Mouse (Mus musculus) intestine, embryonic 14.5 days (tissue): ENCODE measurements around the gene Kri1. TPM values are rescaled to one million over a fixed set of nuclear protein-coding genes. Genes with fewer than 3 reads are reported as not detected.
"Not testable (repeated sequence)": the region's sequence is repeated elsewhere in the genome, so short reads cannot be mapped to it uniquely, and the experiment has no call there.

Experiments used
- ATAC-seq: fragments of 200-750 bp; cut with Nextera tagmentation; replicated peaks from 2 replicates; pipeline ENCODE4 v1.8.0; 2017; ENCODE audit warnings: low read depth, moderate number of reproducible peaks, moderate TSS enrichment, moderate library complexity; ENCODE audit not compliant: low FRiP score, low TSS enrichment
- DNase-seq: peaks from one replicate; pipeline ENCODE4 v3.0.0-alpha.2; 2018; ENCODE audit warnings: low spot score
- H3K27ac ChIP-seq: fragments of 300-500 bp; sonication (generic); 2 replicates; pipeline ENCODE4 v1.5.1; 2014; ENCODE audit warnings: low read depth, mild to moderate bottlenecking, control low read depth
- H3K27me3 ChIP-seq: fragments of 300-500 bp; sonication (generic); replicated peaks from 2 replicates; pipeline ENCODE4 v1.6.1; 2014; ENCODE audit warnings: low read length, control low read depth; ENCODE audit not compliant: control insufficient read depth, insufficient read depth
- H3K36me3 ChIP-seq: fragments of 300-500 bp; sonication (generic); 2 replicates; pipeline ENCODE4 v1.6.1; 2014; ENCODE audit warnings: low read length, control low read depth; ENCODE audit not compliant: control insufficient read depth, insufficient read depth
- H3K4me1 ChIP-seq: fragments of 300-500 bp; sonication (generic); replicated peaks from 2 replicates; pipeline ENCODE4 v1.6.1; 2014; ENCODE audit warnings: low read length, control low read depth, mixed read lengths; ENCODE audit not compliant: control insufficient read depth, insufficient read depth
- H3K4me2 ChIP-seq: fragments of 300-500 bp; sonication (generic); 2 replicates; pipeline ENCODE4 v1.6.1; 2014; ENCODE audit warnings: low read length
- H3K4me3 ChIP-seq: fragments of 300-500 bp; sonication (generic); 2 replicates; pipeline ENCODE4 v1.5.1; 2014; ENCODE audit warnings: low read depth, low read length, control low read depth, mixed read lengths
- H3K9ac ChIP-seq: fragments of 300-500 bp; sonication (generic); 2 replicates; pipeline ENCODE4 v1.6.1; 2014; ENCODE audit warnings: mild to moderate bottlenecking, low read length
- H3K9me3 ChIP-seq: fragments of 300-500 bp; sonication (generic); 2 replicates; pipeline ENCODE4 v1.6.1; 2016; ENCODE audit warnings: low read length, control low read depth; ENCODE audit not compliant: control insufficient read depth
- WGBS: fragments of 180-500 bp; shearing (Covaris S2); extraction: QIAGEN DNeasy Blood & Tissue Kit; methylation state at CpG from one replicate; pipeline ENCODE4 v1.1.7; 2014; 5-methylcytosine and 5-hydroxymethylcytosine counted together
- polyA plus RNA-seq: library from polyadenylated mRNA; unstranded; fragments of >200 nt; fragmentation: Nextera tagmentation; extraction: Ambion mirVana; gene quantifications from 2 replicates; pipeline ENCODE4 v1.2.1, GENCODE M21; 2014

Gene Kri1
- polyA plus RNA-seq, 1 experiment from 2014 or later = 12.8 TPM

GRCm38 (mm10) chr9:21274336-21274735, 13.4 kb downstream of the Kri1 start:
- no peak overlapping the region for H3K27ac ChIP-seq
- no peak for DNase-seq
- 91% methylated on average over 3 of the region's 3 CpGs for WGBS

GRCm38 (mm10) chr9:21273520-21274228, 14.1 kb downstream of the Kri1 start:
- no peak for DNase-seq
- no peak overlapping the region for H3K4me2 ChIP-seq
- ATAC-seq = no peak
- no peak overlapping the region for H3K9ac ChIP-seq
- H3K4me3 ChIP-seq = no peak overlapping the region
- no peak overlapping the region for H3K27ac ChIP-seq
- 87% methylated on average over 7 of the region's 7 CpGs for WGBS
- no peaks in the 10 kb centered on the region for H3K9me3 ChIP-seq
- peaks cover 97% of the 10 kb centered on the region for H3K36me3 ChIP-seq
- H3K4me1 ChIP-seq = no peaks in the 10 kb centered on the region
- no peaks in the 10 kb centered on the region for H3K27me3 ChIP-seq

More at GRCm38 (mm10) chr9:21274336-21274735, 13.4 kb downstream of the Kri1 start:
- Histone ChIP-seq H3K9ac (no peak overlapping the region), H3K4me1 (no peaks in the 10 kb centered on the region), H3K9me3 (no peaks in the 10 kb centered on the region), H3K4me2 (no peak overlapping the region), H3K36me3 (peaks cover 97% of the 10 kb centered on the region), H3K27me3 (no peaks in the 10 kb centered on the region), H3K4me3 (no peak overlapping the region)
- no peak for ATAC-seq

GRCm38 (mm10) chr9:21273094-21273493, 14.7 kb downstream of the Kri1 start:
- H3K36me3 ChIP-seq = peaks cover 99% of the 10 kb centered on the region
- H3K4me2 ChIP-seq = no peak overlapping the region
- no peak overlapping the region for H3K4me3 ChIP-seq
- 85% methylated on average over 8 of the region's 8 CpGs for WGBS
- no peak overlapping the region for H3K27ac ChIP-seq
- no peaks in the 10 kb centered on the region for H3K9me3 ChIP-seq
- DNase-seq (no peak), ATAC-seq (no peak)
- no peak overlapping the region for H3K9ac ChIP-seq
- no peaks in the 10 kb centered on the region for H3K4me1 ChIP-seq
- no peaks in the 10 kb centered on the region for H3K27me3 ChIP-seq

- no peak overlapping the region for H3K4me3 ChIP-seq
- no peaks in the 10 kb centered on the region for H3K9me3 ChIP-seq
- H3K27ac ChIP-seq = no peak overlapping the region
- no peak overlapping the region for H3K4me2 ChIP-seq
- DNase-seq (no peak), ATAC-seq (no peak)
- H3K27me3 ChIP-seq = no peaks in the 10 kb centered on the region
- H3K9ac ChIP-seq = no peak overlapping the region
- 92% methylated on average over 9 of the region's 9 CpGs for WGBS
- no peaks in the 10 kb centered on the region for H3K4me1 ChIP-seq
- H3K36me3 ChIP-seq = peaks cover 98% of the 10 kb centered on the region
These were observed 15.4 kb downstream of the Kri1 start for GRCm38 (mm10) chr9:21272391-21272790.

GRCm38 (mm10) chr9:21269590-21269989, 18.2 kb downstream of the Kri1 start:
- WGBS = 77% methylated on average over 5 of the region's 5 CpGs
- H3K27ac ChIP-seq, H3K4me2 ChIP-seq, H3K4me3 ChIP-seq, H3K27me3 ChIP-seq, H3K9me3 ChIP-seq, H3K9ac ChIP-seq, H3K4me1 ChIP-seq, ATAC-seq, DNase-seq: not testable (repeated sequence)
- peaks cover 77% of the 10 kb centered on the region for H3K36me3 ChIP-seq

GRCm38 (mm10) chr9:21268305-21268704, 19.5 kb downstream of the Kri1 start:
- DNase-seq (no peak), ATAC-seq (no peak)
- Histone ChIP-seq H3K27ac (no peak overlapping the region), H3K9me3 (no peaks in the 10 kb centered on the region), H3K4me2 (no peak overlapping the region), H3K27me3 (no peaks in the 10 kb centered on the region), H3K9ac (no peak overlapping the region), H3K4me1 (peaks cover 9% of the 10 kb centered on the region; the same call in 1 of the 2 replicates), H3K4me3 (no peak overlapping the region), H3K36me3 (peaks cover 64% of the 10 kb centered on the region)
- WGBS = 96% methylated on average over 16 of the region's 16 CpGs

GRCm38 (mm10) chr9:21266889-21267288, 20.9 kb downstream of the Kri1 start:
- Histone ChIP-seq H3K36me3 (peaks cover 50% of the 10 kb centered on the region), H3K9ac (no peak overlapping the region), H3K4me2 (no peak overlapping the region), H3K4me1 (peaks cover 9% of the 10 kb centered on the region; the same call in 1 of the 2 replicates), H3K9me3 (no peaks in the 10 kb centered on the region), H3K27ac (no peak overlapping the region), H3K27me3 (no peaks in the 10 kb centered on the region), H3K4me3 (no peak overlapping the region)
- ATAC-seq (no peak), DNase-seq (no peak)
- WGBS = 90% methylated on average over 5 of the region's 5 CpGs

GRCm38 (mm10) chr9:21265611-21266010, 22.2 kb downstream of the Kri1 start:
- no peaks in the 10 kb centered on the region for H3K9me3 ChIP-seq
- H3K4me1 ChIP-seq = peaks cover 9% of the 10 kb centered on the region; the same call in 1 of the 2 replicates
- DNase-seq (no peak), ATAC-seq (0 out of 2 replicates have a peak, but pooled peaks have one; percentile 20)
- H3K9ac ChIP-seq = peak overlapping the region; percentile 87
- H3K27ac ChIP-seq = no peak overlapping the region; the same call in 1 of the 2 replicates
- H3K4me2 ChIP-seq = peak overlapping the region; percentile 82
- 5% methylated on average over 11 of the region's 11 CpGs for WGBS
- no peaks in the 10 kb centered on the region for H3K27me3 ChIP-seq
- H3K4me3 ChIP-seq = peak overlapping the region; percentile 95
- H3K36me3 ChIP-seq = peaks cover 37% of the 10 kb centered on the region
